In the genomic region with DNA sequence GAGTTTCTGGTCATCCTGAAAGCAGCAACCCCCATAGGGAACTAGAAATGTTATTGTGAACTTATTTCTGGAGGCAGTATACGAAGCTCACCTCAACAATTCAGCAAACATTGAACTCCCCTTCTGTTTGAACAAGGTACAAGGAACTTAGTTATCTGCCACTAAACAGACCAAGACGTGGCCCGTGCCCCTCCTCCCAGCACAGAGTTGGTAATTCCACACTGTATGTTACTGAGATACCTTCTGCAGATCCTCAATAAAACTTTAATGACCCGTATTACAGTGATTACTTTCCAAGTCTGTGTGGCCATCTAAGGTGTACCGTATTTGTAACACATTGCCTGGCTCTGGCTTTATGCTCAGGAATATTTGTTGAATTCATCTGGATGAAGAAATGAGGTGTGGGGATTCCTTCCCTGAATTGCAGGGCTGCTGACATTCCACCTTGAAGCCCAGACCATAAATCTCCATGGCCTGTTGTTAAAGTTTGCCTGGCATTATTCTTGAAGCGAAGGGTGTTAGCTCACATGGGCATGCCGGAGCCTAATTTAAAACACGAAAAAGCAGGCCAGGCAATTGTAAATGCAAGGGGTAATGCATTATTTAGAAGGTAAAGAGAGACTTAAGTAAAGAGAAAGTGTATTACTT, we compare ENCODE assay signal across 21 mouse cellular contexts.
"Had no signal": no experiment of that assay in that cellular context is flagged by ENCODE, and none has a peak within 500 bp of the region (broad histone marks: within the 10 kb centered on the region; RNA-seq: fewer than 3 reads in every experiment).

No protein-coding gene starts in this region.

- DNase-seq: kidney, adult 18-20 months; kidney, adult 9 months; kidney, postnatal 10 days; layer of hippocampus, postnatal 36 days; left cerebral cortex, postnatal 4 days; lung, adult 18-20 months; lung, postnatal 10 days; lung, postnatal 36 days; retina, postnatal 1 day; thymus, postnatal 36 days had no signal

- H3K9ac ChIP-seq: limb, embryonic 15.5 days; liver, embryonic 15.5 days; lung, embryonic 15.5 days; midbrain, embryonic 12.5 days; midbrain, embryonic 15.5 days; neural tube, embryonic 13.5 days had no signal

- H3K4me2 ChIP-seq: limb, embryonic 15.5 days; liver, embryonic 11.5 days; liver, embryonic 15.5 days; lung, embryonic 15.5 days; midbrain, embryonic 12.5 days; midbrain, embryonic 15.5 days; neural tube, embryonic 13.5 days had no signal

- H3K9me3 ChIP-seq: limb, embryonic 15.5 days; liver, embryonic 15.5 days; lung, embryonic 15.5 days; megakaryocyte, embryonic 14.5 days; midbrain, embryonic 12.5 days; midbrain, embryonic 15.5 days; neural tube, embryonic 13.5 days had no signal

- H3K27me3 ChIP-seq: limb, embryonic 15.5 days; liver, embryonic 15.5 days; lung, embryonic 15.5 days; megakaryocyte, embryonic 14.5 days; midbrain, embryonic 12.5 days; midbrain, embryonic 15.5 days had no signal

- H3K4me3 ChIP-seq: limb, embryonic 15.5 days; liver, embryonic 15.5 days; lung, embryonic 15.5 days; megakaryocyte, embryonic 14.5 days; midbrain, embryonic 12.5 days; midbrain, embryonic 15.5 days; myocyte; neural tube, embryonic 13.5 days had no signal

- H3K27ac ChIP-seq: limb, embryonic 15.5 days; liver, embryonic 15.5 days; lung, embryonic 15.5 days; midbrain, embryonic 12.5 days; midbrain, embryonic 15.5 days; neural tube, embryonic 13.5 days had no signal

- ATAC-seq: inflammation-experienced regulatory T-cells, adult 6 months; intestine, embryonic 16.5 days; midbrain, embryonic 15.5 days had no signal

- H3K4me1 ChIP-seq: liver, embryonic 15.5 days; lung, embryonic 15.5 days; megakaryocyte, embryonic 14.5 days had no signal

- H3K36me3 ChIP-seq: limb, embryonic 15.5 days; liver, embryonic 15.5 days; lung, embryonic 15.5 days; midbrain, embryonic 12.5 days; midbrain, embryonic 15.5 days; neural tube, embryonic 13.5 days had no signal
